Mouse (Mus musculus) neural tube, embryonic 12.5 days (tissue): Measurements from ENCODE around the gene Tex50. TPM values are rescaled to one million over a fixed set of nuclear protein-coding genes. Genes with fewer than 3 reads are reported as not detected.
"Not testable (repeated sequence)": the region's sequence is repeated elsewhere in the genome, so short reads cannot be mapped to it uniquely, and the experiment has no call there.

Source experiments
- ATAC-seq: fragments of 200-750 bp; cut with Nextera tagmentation; 2 replicates; pipeline ENCODE4 v1.8.0; 2017; ENCODE audit warnings: low read depth, mild to moderate bottlenecking, moderate TSS enrichment, moderate library complexity; ENCODE audit not compliant: low FRiP score
- H3K27ac ChIP-seq: fragments of 300-500 bp; sonication (generic); 2 replicates; pipeline ENCODE4 v1.5.1; 2016
- H3K27me3 ChIP-seq: fragments of 300-500 bp; sonication (generic); replicated peaks from 2 replicates; pipeline ENCODE4 v1.6.1; 2016; ENCODE audit warnings: mild to moderate bottlenecking
- H3K36me3 ChIP-seq: fragments of 300-500 bp; sonication (generic); 2 replicates; pipeline ENCODE4 v1.6.1; 2016; ENCODE audit warnings: mild to moderate bottlenecking
- H3K4me1 ChIP-seq: fragments of 300-500 bp; sonication (generic); 2 replicates; pipeline ENCODE4 v1.6.1; 2016
- H3K4me2 ChIP-seq: fragments of 300-500 bp; sonication (generic); replicated peaks from 2 replicates; pipeline ENCODE4 v1.6.1; 2016; ENCODE audit warnings: mild to moderate bottlenecking
- H3K4me3 ChIP-seq: fragments of 300-500 bp; sonication (generic); 2 replicates; pipeline ENCODE4 v1.5.1; 2016
- H3K9ac ChIP-seq: fragments of 300-500 bp; sonication (generic); 2 replicates; pipeline ENCODE4 v1.6.1; 2016; ENCODE audit warnings: mild to moderate bottlenecking
- H3K9me3 ChIP-seq: fragments of 300-500 bp; sonication (generic); 2 replicates; pipeline ENCODE4 v1.6.1; 2016; ENCODE audit warnings: mild to moderate bottlenecking
- WGBS: fragments of 180-500 bp; shearing (Covaris S2); methylation state at CpG from one replicate; pipeline ENCODE4 v1.1.7; 2016; 5-methylcytosine and 5-hydroxymethylcytosine counted together
- polyA plus RNA-seq: library from polyadenylated mRNA; unstranded; fragments of >200 nt; fragmentation: Nextera tagmentation; extraction: Ambion mirVana; gene quantifications from 2 replicates; pipeline ENCODE4 v1.2.1, GENCODE M21; 2016

Tex50 gene
- polyA plus RNA-seq, 1 experiment from 2014 or later, result 0.22 TPM

GRCm38 (mm10) chr1:161151098-161151497, 8.0 kb downstream of the Tex50 start:
- H3K36me3 ChIP-seq, result no peaks in the 10 kb centered on the region
- no peaks in the 10 kb centered on the region for H3K4me1 ChIP-seq
- no peaks in the 10 kb centered on the region for H3K9me3 ChIP-seq
- no peak overlapping the region for H3K4me2 ChIP-seq
- WGBS, result 76% methylated on average over 6 of the region's 6 CpGs
- no peaks in the 10 kb centered on the region for H3K27me3 ChIP-seq
- H3K4me3 ChIP-seq, result no peak overlapping the region
- H3K27ac ChIP-seq, result no peak overlapping the region
- no peak for ATAC-seq
- H3K9ac ChIP-seq, result no peak overlapping the region

GRCm38 (mm10) chr1:161147888-161148287, 11.2 kb downstream of the Tex50 start:
- Histone ChIP-seq H3K9me3 (no peaks in the 10 kb centered on the region), H3K4me1 (no peaks in the 10 kb centered on the region), H3K4me3 (no peak overlapping the region), H3K27me3 (no peaks in the 10 kb centered on the region), H3K4me2 (no peak overlapping the region), H3K36me3 (no peaks in the 10 kb centered on the region), H3K27ac (no peak overlapping the region), H3K9ac (no peak overlapping the region)
- WGBS, result 81% methylated on average over 2 of the region's 2 CpGs
- ATAC-seq, result no peak

GRCm38 (mm10) chr1:161145611-161146010, 13.5 kb downstream of the Tex50 start:
- not testable (repeated sequence) for H3K4me3 ChIP-seq, H3K27ac ChIP-seq, H3K36me3 ChIP-seq, H3K4me1 ChIP-seq, H3K9me3 ChIP-seq, H3K9ac ChIP-seq, H3K27me3 ChIP-seq, ATAC-seq, H3K4me2 ChIP-seq
- WGBS, result 88% methylated on average over 8 of the region's 8 CpGs

GRCm38 (mm10) chr1:161143216-161143615, 15.9 kb downstream of the Tex50 start:
- no peaks in the 10 kb centered on the region for H3K36me3 ChIP-seq
- H3K4me1 ChIP-seq, result peaks cover 5% of the 10 kb centered on the region; the same call in 1 of the 2 replicates
- 91% methylated on average over 7 of the region's 7 CpGs for WGBS
- no peaks in the 10 kb centered on the region for H3K9me3 ChIP-seq
- H3K4me3 ChIP-seq, result no peak overlapping the region
- no peak for ATAC-seq
- H3K4me2 ChIP-seq, result peak overlapping the region; percentile 80; the same call in 1 of the 2 replicates
- no peaks in the 10 kb centered on the region for H3K27me3 ChIP-seq
- H3K27ac ChIP-seq, result no peak overlapping the region
- no peak overlapping the region for H3K9ac ChIP-seq

- H3K4me3 ChIP-seq, result peak within 1 kb of the TSS; percentile 39
- H3K9me3 ChIP-seq, result no peaks in the 10 kb centered on the region
- H3K27me3 ChIP-seq, result no peaks in the 10 kb centered on the region
- H3K4me2 ChIP-seq, result peak within 1 kb of the TSS; percentile 80
- no peak within 1 kb of the TSS for H3K27ac ChIP-seq
- peak; percentile 96 for ATAC-seq
- no peaks in the 10 kb centered on the region for H3K36me3 ChIP-seq
- H3K4me1 ChIP-seq, result peaks cover 5% of the 10 kb centered on the region; the same call in 1 of the 2 replicates
- peak within 1 kb of the TSS; percentile 56 for H3K9ac ChIP-seq
- WGBS, result 6% methylated on average over 33 of the region's 33 CpGs
Measured at GRCm38 (mm10) chr1:161142531-161143159, 16.5 kb downstream of the Tex50 start, which contains the start of gene Ankrd45. Gene Ankrd45 (plus strand): TSS chr1:161142691.

GRCm38 (mm10) chr1:161140026-161140762, 18.9 kb downstream of the Tex50 start:
- Histone ChIP-seq H3K4me3 (no peak overlapping the region), H3K27me3 (no peaks in the 10 kb centered on the region), H3K4me1 (peaks cover 5% of the 10 kb centered on the region; the same call in 1 of the 2 replicates), H3K4me2 (no peak overlapping the region), H3K9ac (no peak overlapping the region), H3K36me3 (no peaks in the 10 kb centered on the region), H3K9me3 (no peaks in the 10 kb centered on the region), H3K27ac (no peak overlapping the region)
- 83% methylated on average over 9 of the region's 9 CpGs for WGBS
- no peak for ATAC-seq

GRCm38 (mm10) chr1:161139496-161139895, 19.6 kb downstream of the Tex50 start:
- Histone ChIP-seq H3K9ac (no peak overlapping the region), H3K36me3 (no peaks in the 10 kb centered on the region), H3K4me1 (peaks cover 5% of the 10 kb centered on the region; the same call in 1 of the 2 replicates), H3K27ac (no peak overlapping the region), H3K9me3 (no peaks in the 10 kb centered on the region), H3K4me3 (no peak overlapping the region), H3K27me3 (no peaks in the 10 kb centered on the region), H3K4me2 (no peak overlapping the region)
- ATAC-seq, result no peak
- 87% methylated on average over 2 of the region's 2 CpGs for WGBS

- ATAC-seq, result peak; percentile 96
- 4% methylated on average over 41 of the region's 41 CpGs for WGBS
- H3K27ac ChIP-seq, result no peak within 1 kb of the TSS
Measured at GRCm38 (mm10) chr1:161130726-161131664, 28.1 kb downstream of the Tex50 start, which contains the start of gene Klhl20. Gene Klhl20 (minus strand): TSS chr1:161131511.

GRCm38 (mm10) chr1:161126461-161126860, 32.7 kb downstream of the Tex50 start:
- no peak overlapping the region for H3K27ac ChIP-seq
- no peak for ATAC-seq
- peaks cover 2% of the 10 kb centered on the region; the same call in 1 of the 2 replicates for H3K36me3 ChIP-seq
- 76% methylated on average over 1 of the region's 1 CpGs for WGBS
- no peak overlapping the region for H3K4me3 ChIP-seq
- H3K9ac ChIP-seq, result no peak overlapping the region
- no peaks in the 10 kb centered on the region for H3K9me3 ChIP-seq
- H3K27me3 ChIP-seq, result no peaks in the 10 kb centered on the region
- no peak overlapping the region for H3K4me2 ChIP-seq
- H3K4me1 ChIP-seq, result peaks cover 9% of the 10 kb centered on the region

More at GRCm38 (mm10) chr1:161130726-161131664, 28.1 kb downstream of the Tex50 start, which contains the start of gene Klhl20:
- no peaks in the 10 kb centered on the region for H3K9me3 ChIP-seq
- H3K27me3 ChIP-seq, result no peaks in the 10 kb centered on the region
- H3K9ac ChIP-seq, result peak within 1 kb of the TSS; percentile 89
- H3K4me2 ChIP-seq, result peak within 1 kb of the TSS; percentile 84
- peak within 1 kb of the TSS; percentile 76 for H3K4me3 ChIP-seq
- peaks cover 2% of the 10 kb centered on the region; the same call in 1 of the 2 replicates for H3K36me3 ChIP-seq
- H3K4me1 ChIP-seq, result peaks cover 9% of the 10 kb centered on the region

- 92% methylated on average over 10 of the region's 10 CpGs for WGBS
- H3K9ac ChIP-seq, result no peak overlapping the region
- H3K27ac ChIP-seq, result no peak overlapping the region
- H3K4me2 ChIP-seq, result no peak overlapping the region
- H3K4me3 ChIP-seq, result no peak overlapping the region
- H3K9me3 ChIP-seq, result no peaks in the 10 kb centered on the region
- H3K27me3 ChIP-seq, result no peaks in the 10 kb centered on the region
- no peak for ATAC-seq
- H3K36me3 ChIP-seq, result peaks cover 7% of the 10 kb centered on the region; the same call in 1 of the 2 replicates
- H3K4me1 ChIP-seq, result no peaks in the 10 kb centered on the region
Measured at GRCm38 (mm10) chr1:161122661-161123418, 36.3 kb downstream of the Tex50 start.

- H3K27ac ChIP-seq, result no peak overlapping the region
- ATAC-seq, result no peak
- H3K36me3 ChIP-seq, result peaks cover 2% of the 10 kb centered on the region
- no peaks in the 10 kb centered on the region for H3K4me1 ChIP-seq
- no peaks in the 10 kb centered on the region for H3K27me3 ChIP-seq
- no peak overlapping the region for H3K9ac ChIP-seq
- H3K4me3 ChIP-seq, result no peak overlapping the region
- no peak overlapping the region for H3K4me2 ChIP-seq
- H3K9me3 ChIP-seq, result no peaks in the 10 kb centered on the region
Measured at GRCm38 (mm10) chr1:161114591-161114990, 44.5 kb downstream of the Tex50 start.
